Mouse (Mus musculus) ES-E14 (cell line): ENCODE data around the gene Dscam.

Source experiments
- MAFK ChIP-seq: IDR thresholded peaks from 2 replicates; pipeline ENCODE4 v1.6.1; 2014; ENCODE audit warnings: mild to moderate bottlenecking, low read depth, low read length, inconsistent platforms; ENCODE audit not compliant: insufficient read depth
- ZC3H11A ChIP-seq: IDR thresholded peaks from 2 replicates; pipeline ENCODE4 v1.6.1; 2012; ENCODE audit warnings: low read depth, mild to moderate bottlenecking, inconsistent platforms, low read length, borderline replicate concordance

GRCm38 (mm10) chr16:96721241-96721640 is 449.3 kb downstream of the Dscam start:
- no peak for TF ChIP-seq MAFK
- no peak for TF ChIP-seq ZC3H11A
